In the genomic region with DNA sequence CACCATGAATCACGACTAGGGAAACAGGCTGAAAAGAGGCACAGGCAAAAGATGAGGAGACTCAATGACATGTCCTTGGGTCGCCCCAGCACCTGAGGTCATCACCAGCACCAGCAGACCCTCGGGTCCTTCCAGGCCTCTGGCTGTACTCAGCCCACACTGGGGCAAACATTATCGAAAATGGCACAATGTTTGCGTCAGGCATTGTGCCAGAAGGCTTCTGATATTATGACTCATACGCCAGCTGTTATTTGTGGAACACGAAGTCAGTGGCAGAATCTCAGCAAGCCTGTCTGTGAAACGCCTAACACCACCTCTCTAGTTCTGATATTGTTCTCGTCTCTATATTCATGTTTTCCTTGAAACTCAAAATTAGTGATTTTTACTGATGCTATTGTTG, we compare ENCODE assay signal across 9 mouse cellular contexts.
DNase-seq lines count a peak whose midpoint lies in the region; ATAC-seq lines count a peak whose summit lies in the region.
"Had no signal": no experiment of that assay in that cellular context is flagged by ENCODE, and none has a peak within 500 bp of the region (broad histone marks: within the 10 kb centered on the region; RNA-seq: fewer than 3 reads in every experiment).

No protein-coding gene starts in this region.

- ATAC-seq in megakaryocyte progenitor cell, adult 5-6 weeks (replicated peaks; ENCODE audit: poor library complexity): no peak

- peak; percentile 19 to 37 for DNase-seq in cerebellum, postnatal 25 days
- DNase-seq in cerebellum, adult 8-10 months: no peak
- DNase-seq in NIH3T3 (ENCODE audit: low read depth): peak; percentile 16
- peak; percentile 11 to 42 for DNase-seq in heart, adult 9 months (ENCODE audit: low spot score in 2 of 2)
- peak; percentile 26 to 59 for DNase-seq in left cerebral cortex, adult 9 months (ENCODE audit: low spot score in 2 of 2)
- DNase-seq in testis, postnatal 14 days (ENCODE audit: low spot score): no peak
- DNase-seq in kidney, adult 8-10 months: no peak
- DNase-seq: thymus, postnatal 25 days had no signal

Comparison
In these comparisons a context has a peak if more than half of its experiments do, and no peak if none do; other contexts are left out.
1. DNase-seq: peak in cerebellum, postnatal 25 days (2 of 2), NIH3T3 (single experiment), heart, adult 9 months (2 of 2) and left cerebral cortex, adult 9 months (2 of 2); none in cerebellum, adult 8-10 months (single experiment), testis, postnatal 14 days (single experiment) and kidney, adult 8-10 months (0 of 2).